Mouse (Mus musculus) embryonic facial prominence, embryonic 10.5 days (tissue): ENCODE results near the gene Arid1a. TPM values are rescaled to one million over a fixed set of nuclear protein-coding genes. Genes with fewer than 3 reads are reported as not detected.

Experiments used
- DNase-seq: peaks from one replicate; pipeline ENCODE4 v3.0.0-alpha.2; 2017; ENCODE audit warnings: low spot score
- H3K27ac ChIP-seq: fragments of 300-500 bp; sonication (generic); replicated peaks from 2 replicates; pipeline ENCODE4 v1.5.1; 2016; ENCODE audit warnings: mild to moderate bottlenecking
- H3K27me3 ChIP-seq: fragments of 300-500 bp; sonication (generic); replicated peaks from 2 replicates; pipeline ENCODE4 v1.6.1; 2016; ENCODE audit warnings: low read depth, mild to moderate bottlenecking; ENCODE audit not compliant: poor library complexity, severe bottlenecking
- H3K36me3 ChIP-seq: fragments of 300-500 bp; sonication (generic); replicated peaks from 2 replicates; pipeline ENCODE4 v1.6.1; 2016; ENCODE audit warnings: mild to moderate bottlenecking, moderate library complexity
- H3K4me1 ChIP-seq: fragments of 300-500 bp; sonication (generic); 2 replicates; pipeline ENCODE4 v1.6.1; 2016
- H3K4me3 ChIP-seq: fragments of 300-500 bp; sonication (generic); 2 replicates; pipeline ENCODE4 v1.5.1; 2016; ENCODE audit warnings: mild to moderate bottlenecking, moderate library complexity
- H3K9me3 ChIP-seq: fragments of 300-500 bp; sonication (generic); 2 replicates; pipeline ENCODE4 v1.6.1; 2016; ENCODE audit warnings: mild to moderate bottlenecking
- WGBS: fragments of 180-500 bp; shearing (Covaris S2); methylation state at CpG from one replicate; pipeline ENCODE4 v1.1.7; 2016; 5-methylcytosine and 5-hydroxymethylcytosine counted together
- microRNA-seq: library from miRNA; unstranded; fragments of <30 nt; microRNA quantifications from one replicate; pipeline ENCODE4, GENCODE M21; 2017
- polyA plus RNA-seq: library from polyadenylated mRNA; unstranded; fragments of >200 nt; fragmentation: Nextera tagmentation; extraction: Ambion mirVana; gene quantifications from 2 replicates; pipeline ENCODE4 v1.2.1, GENCODE M21; 2016

The Arid1a gene
- polyA plus RNA-seq, 1 experiment from 2014 or later, result 38.9 TPM

GRCm38 (mm10) chr4:133631071-133631768, 125.3 kb downstream of the Arid1a start:
- Histone ChIP-seq H3K4me1 (peaks cover 38% of the 10 kb centered on the region), H3K4me3 (peak overlapping the region; percentile 91), H3K27me3 (no peaks in the 10 kb centered on the region), H3K27ac (no peak overlapping the region), H3K36me3 (peaks cover 19% of the 10 kb centered on the region), H3K9me3 (no peaks in the 10 kb centered on the region)
- no peak for DNase-seq
- 82% methylated on average over 14 of the region's 14 CpGs for WGBS

DNA sequence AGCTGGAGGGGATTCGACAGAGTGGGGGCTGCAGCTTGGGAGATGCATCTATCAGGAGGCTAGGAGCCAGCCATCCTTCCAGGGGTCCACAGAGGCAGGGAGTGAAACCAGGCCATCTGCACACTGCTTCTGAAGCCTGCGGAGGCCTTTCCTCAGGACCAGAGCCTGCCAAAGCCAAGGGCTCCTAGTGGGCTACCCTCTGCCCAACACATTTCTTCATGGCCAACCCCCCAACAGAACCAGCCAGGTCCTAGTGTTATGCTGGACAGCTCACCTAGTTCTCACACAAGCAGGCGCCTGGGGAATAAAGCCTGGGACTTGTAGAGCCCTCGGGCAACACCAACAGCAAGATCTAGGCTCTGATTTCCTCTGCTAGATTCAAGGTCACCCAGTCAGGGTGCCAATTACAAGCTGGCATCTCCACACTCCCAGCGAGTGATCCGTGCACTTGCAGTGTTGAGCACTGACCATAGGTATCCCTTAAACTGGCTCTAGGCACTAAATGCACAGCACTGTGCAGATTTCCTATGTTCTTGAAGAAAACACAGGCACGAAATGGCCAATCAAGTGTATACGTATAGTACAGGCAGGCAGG, 126.1 kb downstream of the Arid1a start:
- WGBS, result 94% methylated on average over 8 of the region's 8 CpGs
- no peak for DNase-seq

DNA sequence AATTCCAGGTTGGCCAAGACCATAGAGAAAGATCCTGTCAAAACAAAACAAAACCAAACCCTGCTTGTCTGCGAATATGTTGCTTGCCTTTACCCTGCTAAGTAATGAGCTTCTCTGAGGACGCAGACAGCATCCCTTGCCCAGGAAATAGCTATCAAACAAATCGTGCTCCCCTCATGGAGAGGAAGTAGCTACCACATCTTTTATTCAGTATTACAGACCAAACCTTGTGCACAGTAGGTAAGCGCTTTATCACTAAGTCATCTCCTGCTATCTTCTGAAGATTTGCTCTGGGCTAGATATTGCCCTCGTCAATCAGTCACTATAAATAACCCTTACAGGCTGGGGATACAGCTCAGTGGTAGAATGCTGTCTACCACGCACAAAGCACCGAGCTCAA, 127.4 kb downstream of the Arid1a start:
- WGBS, result 91% methylated on average over 7 of the region's 7 CpGs
- H3K4me1 ChIP-seq, result peaks cover 49% of the 10 kb centered on the region
- H3K27me3 ChIP-seq, result no peaks in the 10 kb centered on the region

More for the DNA sequence above, 126.1 kb downstream of the Arid1a start:
- Histone ChIP-seq H3K27ac (no peak overlapping the region), H3K4me1 (peaks cover 46% of the 10 kb centered on the region), H3K27me3 (no peaks in the 10 kb centered on the region), H3K36me3 (peaks cover 27% of the 10 kb centered on the region), H3K9me3 (no peaks in the 10 kb centered on the region), H3K4me3 (no peak overlapping the region)

More for the DNA sequence above, 127.4 kb downstream of the Arid1a start:
- no peak overlapping the region for H3K4me3 ChIP-seq
- no peaks in the 10 kb centered on the region for H3K9me3 ChIP-seq
- H3K27ac ChIP-seq, result no peak overlapping the region
- no peak for DNase-seq
- H3K36me3 ChIP-seq, result peaks cover 40% of the 10 kb centered on the region

Small RNA genes lying within 50 kb of the gene (microRNA-seq; reads per million reads assigned to microRNA genes)
- gene Mir7227, result 1.8 reads per million

Other genes starting within 250 kb of the Arid1a start
- 11.0 and 13.6 TPM in 2 replicates for gene Kdf1, start 237.8 kb downstream of the Arid1a start, polyA plus RNA-seq
- gene Nudc, start 210.8 kb downstream of the Arid1a start, polyA plus RNA-seq, result 489 and 518 TPM in 2 replicates
- 0.17 TPM in 1 of 2 replicates, not detected in the other for gene Nr0b2, start 203.4 kb downstream of the Arid1a start, polyA plus RNA-seq
- 10.7 and 12.2 TPM in 2 replicates for gene Gpatch3, start 182.0 kb downstream of the Arid1a start, polyA plus RNA-seq
- gene Gpn2, start 172.4 kb downstream of the Arid1a start, polyA plus RNA-seq, result 29.4 and 30.9 TPM in 2 replicates
- gene Sfn, start 154.6 kb downstream of the Arid1a start, polyA plus RNA-seq, result 27.6 and 35.7 TPM in 2 replicates
- gene Zdhhc18, start 106.6 kb downstream of the Arid1a start, polyA plus RNA-seq, result 2.3 and 3.0 TPM in 2 replicates
- gene Pigv, start 84.1 kb downstream of the Arid1a start, polyA plus RNA-seq, result 14.8 TPM in 2 replicates
- 46.6 and 47.6 TPM in 2 replicates for gene Rps6ka1, start 131.0 kb upstream of the Arid1a start, polyA plus RNA-seq
- gene Hmgn2, start 211.9 kb upstream of the Arid1a start, polyA plus RNA-seq, result 2,976 and 3,167 TPM in 2 replicates
- gene Dhdds, start 244.1 kb upstream of the Arid1a start, polyA plus RNA-seq, result 41.2 and 42.1 TPM in 2 replicates